Mouse (Mus musculus) stomach, postnatal 0 days (tissue): ENCODE measurements at regions not wholly inside any gene's neighbourhood (a gene's known extent, or its start where the extent isn't known, plus 50 kb on each side); places are given as distances from the start of the nearest gene placed in this dataset.

Source experiments
- CTCF ChIP-seq: IDR thresholded peaks from 2 replicates; pipeline ENCODE4 v1.5.1; 2016; ENCODE audit warnings: antibody characterized with exemption, low read depth, mild to moderate bottlenecking, moderate library complexity
- EP300 ChIP-seq: optimal IDR thresholded peaks from 2 replicates; pipeline ENCODE3; 2016; ENCODE audit warnings: antibody characterized with exemption

- TF ChIP-seq EP300 (no peak), CTCF (no peak)
Observed at GRCm38 (mm10) chr8:82677781-82678180, 96.2 kb downstream of the Zfp330 start.
